Mouse (Mus musculus): ENCODE data around the gene Dysf. TPM values are rescaled to one million over a fixed set of nuclear protein-coding genes. Genes with fewer than 3 reads are reported as not detected.

Dysf gene
- polyA plus RNA-seq, 1 experiment from 2014 or later = 2.9 TPM

- Histone ChIP-seq H3K4me2 (ENCODE audit: low read length) (no peak overlapping the region), H3K4me1 (ENCODE audit: control insufficient read depth, insufficient read depth, low read length) (no peaks in the 10 kb centered on the region), H3K27ac (replicated peaks; ENCODE audit: low read depth, low read length) (no peak overlapping the region), H3K36me3 (ENCODE audit: control insufficient read depth, insufficient read depth, low read length) (no peaks in the 10 kb centered on the region), H3K9ac (replicated peaks; ENCODE audit: low read length) (no peak overlapping the region), H3K27me3 (ENCODE audit: control insufficient read depth, insufficient read depth, low read length) (no peaks in the 10 kb centered on the region), H3K4me3 (replicated peaks; ENCODE audit: low read depth, low read length) (no peak overlapping the region), H3K9me3 (ENCODE audit: control insufficient read depth, low read length) (no peaks in the 10 kb centered on the region)
- 66% methylated on average over 4 of the region's 4 CpGs for WGBS
- no peak for ATAC-seq (ENCODE audit: low FRiP score, low TSS enrichment)
- no peak for DNase-seq
Observed at GRCm38 (mm10) chr6:84181452-84181851, 173.1 kb downstream of the Dysf start.

GRCm38 (mm10) chr6:84191656-84192250 is 183.4 kb downstream of the Dysf start:
- Histone ChIP-seq H3K27ac (replicated peaks; ENCODE audit: low read depth, low read length) (no peak overlapping the region), H3K4me1 (ENCODE audit: control insufficient read depth, insufficient read depth, low read length) (no peaks in the 10 kb centered on the region), H3K9ac (replicated peaks; ENCODE audit: low read length) (no peak overlapping the region), H3K4me3 (replicated peaks; ENCODE audit: low read depth, low read length) (no peak overlapping the region), H3K36me3 (ENCODE audit: control insufficient read depth, insufficient read depth, low read length) (no peaks in the 10 kb centered on the region), H3K9me3 (ENCODE audit: control insufficient read depth, low read length) (no peaks in the 10 kb centered on the region), H3K27me3 (ENCODE audit: control insufficient read depth, insufficient read depth, low read length) (no peaks in the 10 kb centered on the region), H3K4me2 (ENCODE audit: low read length) (no peak overlapping the region)
- no peak for ATAC-seq (ENCODE audit: low FRiP score, low TSS enrichment)
- 64% methylated on average over 6 of the region's 6 CpGs for WGBS
- DNase-seq = no peak

- Histone ChIP-seq H3K27ac (replicated peaks; ENCODE audit: low read depth, low read length) (no peak overlapping the region), H3K9ac (replicated peaks; ENCODE audit: low read length) (no peak overlapping the region), H3K9me3 (ENCODE audit: control insufficient read depth, low read length) (no peaks in the 10 kb centered on the region), H3K4me2 (ENCODE audit: low read length) (no peak overlapping the region), H3K27me3 (ENCODE audit: control insufficient read depth, insufficient read depth, low read length) (no peaks in the 10 kb centered on the region), H3K4me1 (ENCODE audit: control insufficient read depth, insufficient read depth, low read length) (no peaks in the 10 kb centered on the region), H3K36me3 (ENCODE audit: control insufficient read depth, insufficient read depth, low read length) (no peaks in the 10 kb centered on the region), H3K4me3 (replicated peaks; ENCODE audit: low read depth, low read length) (no peak overlapping the region)
- no peak for ATAC-seq (ENCODE audit: low FRiP score, low TSS enrichment)
- no peak for DNase-seq
- WGBS = 92% methylated on average over 5 of the region's 5 CpGs
Observed at GRCm38 (mm10) chr6:84196511-84196910, 188.1 kb downstream of the Dysf start.

GRCm38 (mm10) chr6:84197811-84198213 is 189.4 kb downstream of the Dysf start:
- H3K4me1 ChIP-seq (ENCODE audit: control insufficient read depth, insufficient read depth, low read length) = no peaks in the 10 kb centered on the region
- no peak for ATAC-seq (ENCODE audit: low FRiP score, low TSS enrichment)
- no peak overlapping the region for H3K9ac ChIP-seq (replicated peaks; ENCODE audit: low read length)
- 22% methylated on average over 5 of the region's 5 CpGs for WGBS
- H3K4me2 ChIP-seq (ENCODE audit: low read length) = no peak overlapping the region
- H3K9me3 ChIP-seq (ENCODE audit: control insufficient read depth, low read length) = no peaks in the 10 kb centered on the region
- peak; percentile 25 for DNase-seq
- no peak overlapping the region for H3K4me3 ChIP-seq (replicated peaks; ENCODE audit: low read depth, low read length)
- H3K27me3 ChIP-seq (ENCODE audit: control insufficient read depth, insufficient read depth, low read length) = no peaks in the 10 kb centered on the region
- no peaks in the 10 kb centered on the region for H3K36me3 ChIP-seq (ENCODE audit: control insufficient read depth, insufficient read depth, low read length)
- peak overlapping the region; percentile 20; the same call in 1 of the 2 replicates for H3K27ac ChIP-seq (replicated peaks; ENCODE audit: low read depth, low read length)

GRCm38 (mm10) chr6:84201721-84202490 is 193.5 kb downstream of the Dysf start:
- no peak overlapping the region for H3K4me3 ChIP-seq (replicated peaks; ENCODE audit: low read depth, low read length)
- no peaks in the 10 kb centered on the region for H3K9me3 ChIP-seq (ENCODE audit: control insufficient read depth, low read length)
- H3K9ac ChIP-seq (replicated peaks; ENCODE audit: low read length) = no peak overlapping the region
- no peaks in the 10 kb centered on the region for H3K4me1 ChIP-seq (ENCODE audit: control insufficient read depth, insufficient read depth, low read length)
- 88% methylated on average over 8 of the region's 8 CpGs for WGBS
- H3K27ac ChIP-seq (replicated peaks; ENCODE audit: low read depth, low read length) = no peak overlapping the region
- H3K4me2 ChIP-seq (ENCODE audit: low read length) = no peak overlapping the region
- H3K27me3 ChIP-seq (ENCODE audit: control insufficient read depth, insufficient read depth, low read length) = no peaks in the 10 kb centered on the region
- no peak for DNase-seq
- H3K36me3 ChIP-seq (ENCODE audit: control insufficient read depth, insufficient read depth, low read length) = no peaks in the 10 kb centered on the region
- ATAC-seq (ENCODE audit: low FRiP score, low TSS enrichment) = no peak

DNA sequence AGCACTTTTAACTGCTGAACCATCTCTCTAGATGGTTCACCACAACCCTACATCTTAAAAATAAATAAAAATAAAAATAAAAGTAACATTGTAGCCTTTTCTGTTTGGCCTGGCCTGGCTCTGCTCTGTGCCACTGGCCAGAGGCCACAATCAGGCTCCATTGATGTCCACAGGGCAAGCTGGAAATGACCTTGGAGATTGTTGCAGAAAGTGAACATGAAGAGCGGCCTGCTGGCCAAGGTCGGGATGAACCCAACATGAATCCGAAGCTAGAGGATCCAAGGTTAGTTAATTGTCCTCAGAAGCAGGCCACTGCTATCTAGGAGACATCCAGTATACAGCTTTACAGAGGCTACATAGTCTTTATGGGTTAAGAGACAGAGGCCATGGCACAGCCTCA is 197.2 kb downstream of the Dysf start:
- no peak overlapping the region for H3K9ac ChIP-seq (replicated peaks; ENCODE audit: low read length)
- ATAC-seq (ENCODE audit: low FRiP score, low TSS enrichment) (no peak), DNase-seq (no peak)
- H3K4me2 ChIP-seq (ENCODE audit: low read length) = no peak overlapping the region
- 92% methylated on average over 3 of the region's 3 CpGs for WGBS
- H3K4me1 ChIP-seq (ENCODE audit: control insufficient read depth, insufficient read depth, low read length) = no peaks in the 10 kb centered on the region
- no peak overlapping the region for H3K27ac ChIP-seq (replicated peaks; ENCODE audit: low read depth, low read length)
- no peak overlapping the region for H3K4me3 ChIP-seq (replicated peaks; ENCODE audit: low read depth, low read length)
- no peaks in the 10 kb centered on the region for H3K27me3 ChIP-seq (ENCODE audit: control insufficient read depth, insufficient read depth, low read length)
- H3K9me3 ChIP-seq (ENCODE audit: control insufficient read depth, low read length) = no peaks in the 10 kb centered on the region
- no peaks in the 10 kb centered on the region for H3K36me3 ChIP-seq (ENCODE audit: control insufficient read depth, insufficient read depth, low read length)

- Histone ChIP-seq H3K4me1 (ENCODE audit: control insufficient read depth, insufficient read depth, low read length) (no peaks in the 10 kb centered on the region), H3K9me3 (ENCODE audit: control insufficient read depth, low read length) (no peaks in the 10 kb centered on the region), H3K4me3 (replicated peaks; ENCODE audit: low read depth, low read length) (no peak overlapping the region), H3K9ac (replicated peaks; ENCODE audit: low read length) (no peak overlapping the region), H3K27ac (replicated peaks; ENCODE audit: low read depth, low read length) (no peak overlapping the region), H3K36me3 (ENCODE audit: control insufficient read depth, insufficient read depth, low read length) (no peaks in the 10 kb centered on the region), H3K4me2 (ENCODE audit: low read length) (no peak overlapping the region), H3K27me3 (ENCODE audit: control insufficient read depth, insufficient read depth, low read length) (no peaks in the 10 kb centered on the region)
- 91% methylated on average over 4 of the region's 4 CpGs for WGBS
- ATAC-seq (ENCODE audit: low FRiP score, low TSS enrichment) (no peak), DNase-seq (no peak)
Observed at GRCm38 (mm10) chr6:84208589-84208988, 200.2 kb downstream of the Dysf start.

- no peak overlapping the region for H3K27ac ChIP-seq (replicated peaks; ENCODE audit: low read depth, low read length)
- H3K4me3 ChIP-seq (replicated peaks; ENCODE audit: low read depth, low read length) = no peak overlapping the region
- DNase-seq (no peak), ATAC-seq (ENCODE audit: low FRiP score, low TSS enrichment) (no peak)
- H3K4me2 ChIP-seq (ENCODE audit: low read length) = no peak overlapping the region
- H3K9me3 ChIP-seq (ENCODE audit: control insufficient read depth, low read length) = no peaks in the 10 kb centered on the region
- no peaks in the 10 kb centered on the region for H3K36me3 ChIP-seq (ENCODE audit: control insufficient read depth, insufficient read depth, low read length)
- H3K9ac ChIP-seq (replicated peaks; ENCODE audit: low read length) = no peak overlapping the region
- no peaks in the 10 kb centered on the region for H3K27me3 ChIP-seq (ENCODE audit: control insufficient read depth, insufficient read depth, low read length)
- H3K4me1 ChIP-seq (ENCODE audit: control insufficient read depth, insufficient read depth, low read length) = no peaks in the 10 kb centered on the region
- 88% methylated on average over 13 of the region's 13 CpGs for whole genome bisulfite sequencing
Observed at GRCm38 (mm10) chr6:84209736-84210434, 201.5 kb downstream of the Dysf start.
